Mouse (Mus musculus) duodenum, adult 2 months (tissue): ENCODE data around the gene Olfr1254. TPM values are rescaled to one million over a fixed set of nuclear protein-coding genes. Genes with fewer than 3 reads are reported as not detected.

ENCODE experiments used
- polyA plus RNA-seq: library from polyadenylated mRNA; depleted of rRNA; stranded (reverse); fragments of >200 nt; gene quantifications from 2 replicates; pipeline ENCODE4 v1.2.3, GENCODE M21; 2012; ENCODE audit warnings: low replicate concordance; rRNA removed

Olfr1254 gene
- polyA plus RNA-seq: not detected in 2 replicates

GRCm38 (mm10) chr2:89793519-89793918 lies at the start of gene Olfr1254:
Gene Olfr1254, minus strand, starts transcription at chr2:89793619.

DNA sequence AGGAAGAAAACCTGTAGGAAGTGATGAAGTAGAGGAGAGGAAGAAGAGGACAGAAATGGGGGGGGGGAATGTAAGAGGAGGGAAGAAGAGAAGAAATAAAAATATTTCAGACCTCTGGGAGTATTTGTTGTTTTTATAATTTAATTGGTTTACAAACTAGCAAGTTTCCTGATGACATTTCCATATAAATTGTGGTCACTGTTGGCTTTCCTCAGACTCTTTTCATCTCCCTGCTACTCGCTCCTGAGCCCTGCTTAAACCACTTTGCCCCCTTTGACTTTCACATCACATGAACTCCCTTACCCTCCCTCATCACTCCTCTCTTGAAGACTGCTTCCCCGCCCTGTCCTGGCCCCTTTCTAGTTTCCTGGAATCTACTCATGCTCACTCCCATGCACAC lies 48.0 kb upstream of the Olfr1254 start, which contains the start of gene Olfr1256:
Gene Olfr1256 (minus strand): TSS at position 101 of the 400 bp plus-strand sequence.

GRCm38 (mm10) chr2:89811751-89812150 lies 18.3 kb upstream of the Olfr1254 start, which contains the start of gene Olfr1255:
Gene Olfr1255, plus strand, starts transcription at chr2:89812051.

DNA sequence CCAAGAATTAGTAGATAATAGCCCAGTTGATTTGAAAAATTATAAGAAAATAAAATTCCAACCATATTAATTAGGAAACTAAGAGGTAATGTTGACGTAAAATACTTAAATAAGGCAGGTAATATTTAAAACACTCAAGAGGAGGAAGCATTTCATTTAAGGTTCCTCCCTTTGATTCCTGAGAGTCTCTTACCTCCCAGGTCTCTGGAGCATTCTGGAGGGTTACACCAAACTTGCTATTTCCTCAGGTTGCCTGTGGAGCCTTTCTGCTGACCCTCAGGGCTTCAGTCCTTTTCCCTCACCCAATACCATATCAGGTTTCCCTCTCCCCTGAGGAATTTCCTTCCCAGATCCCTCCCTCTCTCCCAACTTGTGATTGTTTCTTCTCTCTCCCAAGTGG lies 36.4 kb downstream of the Olfr1254 start, which contains the start of gene Olfr1253:
Gene Olfr1253 (minus strand): TSS at position 101 of the 400 bp plus-strand sequence.

Other genes with a start within 250 kb of the Olfr1254 start
- not detected in 2 replicates for gene Olfr1245, start 215.2 kb downstream of the Olfr1254 start, polyA plus RNA-seq
- gene Olfr1246, start 200.5 kb downstream of the Olfr1254 start, polyA plus RNA-seq: not detected in 2 replicates
- not detected in 2 replicates for gene Olfr1247, start 179.5 kb downstream of the Olfr1254 start, polyA plus RNA-seq
- not detected in 2 replicates for gene Olfr1248, start 175.4 kb downstream of the Olfr1254 start, polyA plus RNA-seq
- not detected in 2 replicates for gene Olfr1249, start 158.6 kb downstream of the Olfr1254 start, polyA plus RNA-seq
- gene Olfr1250, start 132.2 kb downstream of the Olfr1254 start, polyA plus RNA-seq: not detected in 2 replicates
- not detected in 2 replicates for gene Olfr1251, start 121.7 kb downstream of the Olfr1254 start, polyA plus RNA-seq
- gene Olfr1252, start 68.6 kb downstream of the Olfr1254 start, polyA plus RNA-seq: not detected in 2 replicates
- not detected in 2 replicates for gene Olfr1253, start 36.5 kb downstream of the Olfr1254 start, polyA plus RNA-seq
- gene Olfr1255, start 18.4 kb upstream of the Olfr1254 start, polyA plus RNA-seq: not detected in 2 replicates
- not detected in 2 replicates for gene Olfr1256, start 47.9 kb upstream of the Olfr1254 start, polyA plus RNA-seq
- not detected in 2 replicates for gene Olfr48, start 54.6 kb upstream of the Olfr1254 start, polyA plus RNA-seq
- not detected in 2 replicates for gene Olfr1257, start 84.8 kb upstream of the Olfr1254 start, polyA plus RNA-seq
- not detected in 2 replicates for gene Olfr1258, start 133.7 kb upstream of the Olfr1254 start, polyA plus RNA-seq
- not detected in 2 replicates for gene Olfr1259, start 155.0 kb upstream of the Olfr1254 start, polyA plus RNA-seq
- not detected in 2 replicates for gene Olfr1260, start 180.7 kb upstream of the Olfr1254 start, polyA plus RNA-seq
- gene Olfr1261, start 197.6 kb upstream of the Olfr1254 start, polyA plus RNA-seq: not detected in 2 replicates
- gene Olfr1262, start 206.5 kb upstream of the Olfr1254 start, polyA plus RNA-seq: not detected in 2 replicates
- gene Olfr1263, start 218.5 kb upstream of the Olfr1254 start, polyA plus RNA-seq: not detected in 2 replicates
- not detected in 2 replicates for gene Olfr1264, start 232.0 kb upstream of the Olfr1254 start, polyA plus RNA-seq
- gene Olfr1265, start 241.7 kb upstream of the Olfr1254 start, polyA plus RNA-seq: not detected in 2 replicates